Mouse (Mus musculus): ENCODE data around the gene Ank. TPM values are rescaled to one million over a fixed set of nuclear protein-coding genes. Genes with fewer than 3 reads are reported as not detected.

Ank gene
- polyA plus RNA-seq, 1 experiment from 2014 or later: 15.0 TPM

GRCm38 (mm10) chr15:27535681-27536080 is 69.2 kb downstream of the Ank start:
- H3K27me3 ChIP-seq (ENCODE audit: control insufficient read depth, insufficient read depth, low read length): no peaks in the 10 kb centered on the region
- DNase-seq: no peak
- H3K36me3 ChIP-seq (ENCODE audit: control insufficient read depth, insufficient read depth, low read length): no peaks in the 10 kb centered on the region
- H3K4me3 ChIP-seq (replicated peaks; ENCODE audit: low read depth, low read length): no peak overlapping the region
- H3K27ac ChIP-seq (replicated peaks; ENCODE audit: low read depth, low read length): no peak overlapping the region
- no peak overlapping the region for H3K9ac ChIP-seq (replicated peaks; ENCODE audit: low read length)
- H3K9me3 ChIP-seq (ENCODE audit: control insufficient read depth, low read length): no peaks in the 10 kb centered on the region
- no peaks in the 10 kb centered on the region for H3K4me1 ChIP-seq (ENCODE audit: control insufficient read depth, insufficient read depth, low read length)
- no peak for ATAC-seq (ENCODE audit: low FRiP score, low TSS enrichment)
- H3K4me2 ChIP-seq (ENCODE audit: low read length): no peak overlapping the region
- 83% methylated on average over 4 of the region's 4 CpGs for WGBS

- no peak overlapping the region for H3K27ac ChIP-seq (replicated peaks; ENCODE audit: low read depth, low read length)
- H3K27me3 ChIP-seq (ENCODE audit: control insufficient read depth, insufficient read depth, low read length): no peaks in the 10 kb centered on the region
- DNase-seq: no peak
- no peak overlapping the region for H3K4me2 ChIP-seq (ENCODE audit: low read length)
- H3K36me3 ChIP-seq (ENCODE audit: control insufficient read depth, insufficient read depth, low read length): no peaks in the 10 kb centered on the region
- no peaks in the 10 kb centered on the region for H3K4me1 ChIP-seq (ENCODE audit: control insufficient read depth, insufficient read depth, low read length)
- 94% methylated on average over 7 of the region's 7 CpGs for WGBS
- no peak overlapping the region for H3K9ac ChIP-seq (replicated peaks; ENCODE audit: low read length)
- no peak for ATAC-seq (ENCODE audit: low FRiP score, low TSS enrichment)
- H3K4me3 ChIP-seq (replicated peaks; ENCODE audit: low read depth, low read length): no peak overlapping the region
- no peaks in the 10 kb centered on the region for H3K9me3 ChIP-seq (ENCODE audit: control insufficient read depth, low read length)
These were observed 69.7 kb downstream of the Ank start for GRCm38 (mm10) chr15:27536186-27536585.

- DNase-seq (no peak), ATAC-seq (ENCODE audit: low FRiP score, low TSS enrichment) (no peak)
- Histone ChIP-seq H3K4me1 (ENCODE audit: control insufficient read depth, insufficient read depth, low read length) (no peaks in the 10 kb centered on the region), H3K27ac (replicated peaks; ENCODE audit: low read depth, low read length) (no peak overlapping the region), H3K27me3 (ENCODE audit: control insufficient read depth, insufficient read depth, low read length) (no peaks in the 10 kb centered on the region), H3K36me3 (ENCODE audit: control insufficient read depth, insufficient read depth, low read length) (no peaks in the 10 kb centered on the region), H3K4me3 (replicated peaks; ENCODE audit: low read depth, low read length) (no peak overlapping the region), H3K4me2 (ENCODE audit: low read length) (no peak overlapping the region), H3K9ac (replicated peaks; ENCODE audit: low read length) (no peak overlapping the region), H3K9me3 (ENCODE audit: control insufficient read depth, low read length) (no peaks in the 10 kb centered on the region)
- WGBS: 70% methylated on average over 5 of the region's 5 CpGs
These were observed 70.3 kb downstream of the Ank start for GRCm38 (mm10) chr15:27536771-27537170.

- ATAC-seq (ENCODE audit: low FRiP score, low TSS enrichment) (no peak), DNase-seq (no peak)
- Histone ChIP-seq H3K4me3 (replicated peaks; ENCODE audit: low read depth, low read length) (no peak overlapping the region), H3K9ac (replicated peaks; ENCODE audit: low read length) (no peak overlapping the region), H3K9me3 (ENCODE audit: control insufficient read depth, low read length) (no peaks in the 10 kb centered on the region), H3K27me3 (ENCODE audit: control insufficient read depth, insufficient read depth, low read length) (no peaks in the 10 kb centered on the region), H3K4me1 (ENCODE audit: control insufficient read depth, insufficient read depth, low read length) (no peaks in the 10 kb centered on the region), H3K27ac (replicated peaks; ENCODE audit: low read depth, low read length) (no peak overlapping the region), H3K36me3 (ENCODE audit: control insufficient read depth, insufficient read depth, low read length) (no peaks in the 10 kb centered on the region), H3K4me2 (ENCODE audit: low read length) (no peak overlapping the region)
- 76% methylated on average over 4 of the region's 4 CpGs for WGBS
These were observed 71.2 kb downstream of the Ank start for GRCm38 (mm10) chr15:27537519-27538223.

GRCm38 (mm10) chr15:27539745-27540144 is 73.3 kb downstream of the Ank start:
- H3K9ac ChIP-seq (replicated peaks; ENCODE audit: low read length): no peak overlapping the region
- no peak overlapping the region for H3K27ac ChIP-seq (replicated peaks; ENCODE audit: low read depth, low read length)
- H3K27me3 ChIP-seq (ENCODE audit: control insufficient read depth, insufficient read depth, low read length): no peaks in the 10 kb centered on the region
- H3K4me2 ChIP-seq (ENCODE audit: low read length): no peak overlapping the region
- no peaks in the 10 kb centered on the region for H3K4me1 ChIP-seq (ENCODE audit: control insufficient read depth, insufficient read depth, low read length)
- DNase-seq (no peak), ATAC-seq (ENCODE audit: low FRiP score, low TSS enrichment) (no peak)
- whole genome bisulfite sequencing: 89% methylated on average over 9 of the region's 9 CpGs
- no peak overlapping the region for H3K4me3 ChIP-seq (replicated peaks; ENCODE audit: low read depth, low read length)
- no peaks in the 10 kb centered on the region for H3K36me3 ChIP-seq (ENCODE audit: control insufficient read depth, insufficient read depth, low read length)
- H3K9me3 ChIP-seq (ENCODE audit: control insufficient read depth, low read length): no peaks in the 10 kb centered on the region

- H3K4me1 ChIP-seq (ENCODE audit: control insufficient read depth, insufficient read depth, low read length): no peaks in the 10 kb centered on the region
- DNase-seq (no peak), ATAC-seq (ENCODE audit: low FRiP score, low TSS enrichment) (no peak)
- no peaks in the 10 kb centered on the region for H3K36me3 ChIP-seq (ENCODE audit: control insufficient read depth, insufficient read depth, low read length)
- no peak overlapping the region for H3K27ac ChIP-seq (replicated peaks; ENCODE audit: low read depth, low read length)
- no peaks in the 10 kb centered on the region for H3K9me3 ChIP-seq (ENCODE audit: control insufficient read depth, low read length)
- H3K4me2 ChIP-seq (ENCODE audit: low read length): no peak overlapping the region
- no peak overlapping the region for H3K4me3 ChIP-seq (replicated peaks; ENCODE audit: low read depth, low read length)
- H3K9ac ChIP-seq (replicated peaks; ENCODE audit: low read length): no peak overlapping the region
- H3K27me3 ChIP-seq (ENCODE audit: control insufficient read depth, insufficient read depth, low read length): no peaks in the 10 kb centered on the region
- 83% methylated on average over 10 of the region's 10 CpGs for whole genome bisulfite sequencing
These were observed 78.7 kb downstream of the Ank start for GRCm38 (mm10) chr15:27545203-27545602.

GRCm38 (mm10) chr15:27548110-27548509 is 81.6 kb downstream of the Ank start:
- no peak for DNase-seq
- no peak overlapping the region for H3K4me3 ChIP-seq (replicated peaks; ENCODE audit: low read depth, low read length)
- no peaks in the 10 kb centered on the region for H3K4me1 ChIP-seq (ENCODE audit: control insufficient read depth, insufficient read depth, low read length)
- H3K9ac ChIP-seq (replicated peaks; ENCODE audit: low read length): no peak overlapping the region
- no peaks in the 10 kb centered on the region for H3K9me3 ChIP-seq (ENCODE audit: control insufficient read depth, low read length)
- WGBS: 94% methylated on average over 6 of the region's 6 CpGs
- H3K27me3 ChIP-seq (ENCODE audit: control insufficient read depth, insufficient read depth, low read length): no peaks in the 10 kb centered on the region
- no peak for ATAC-seq (ENCODE audit: low FRiP score, low TSS enrichment)
- H3K27ac ChIP-seq (replicated peaks; ENCODE audit: low read depth, low read length): no peak overlapping the region
- no peaks in the 10 kb centered on the region for H3K36me3 ChIP-seq (ENCODE audit: control insufficient read depth, insufficient read depth, low read length)
- no peak overlapping the region for H3K4me2 ChIP-seq (ENCODE audit: low read length)

GRCm38 (mm10) chr15:27549071-27549470 is 82.6 kb downstream of the Ank start:
- no peaks in the 10 kb centered on the region for H3K27me3 ChIP-seq (ENCODE audit: control insufficient read depth, insufficient read depth, low read length)
- WGBS: 90% methylated on average over 10 of the region's 10 CpGs
- no peaks in the 10 kb centered on the region for H3K9me3 ChIP-seq (ENCODE audit: control insufficient read depth, low read length)
- no peak overlapping the region for H3K4me2 ChIP-seq (ENCODE audit: low read length)
- no peak overlapping the region for H3K27ac ChIP-seq (replicated peaks; ENCODE audit: low read depth, low read length)
- no peak overlapping the region for H3K9ac ChIP-seq (replicated peaks; ENCODE audit: low read length)
- ATAC-seq (ENCODE audit: low FRiP score, low TSS enrichment) (no peak), DNase-seq (no peak)
- H3K4me1 ChIP-seq (ENCODE audit: control insufficient read depth, insufficient read depth, low read length): no peaks in the 10 kb centered on the region
- no peaks in the 10 kb centered on the region for H3K36me3 ChIP-seq (ENCODE audit: control insufficient read depth, insufficient read depth, low read length)
- no peak overlapping the region for H3K4me3 ChIP-seq (replicated peaks; ENCODE audit: low read depth, low read length)

- no peak for ATAC-seq (ENCODE audit: low FRiP score, low TSS enrichment)
These were observed 83.4 kb downstream of the Ank start for GRCm38 (mm10) chr15:27549878-27550277.

More at GRCm38 (mm10) chr15:27549878-27550277, 83.4 kb downstream of the Ank start:
- DNase-seq: peak; percentile 37
- H3K4me1 ChIP-seq (ENCODE audit: control insufficient read depth, insufficient read depth, low read length): no peaks in the 10 kb centered on the region
- no peak overlapping the region for H3K4me2 ChIP-seq (ENCODE audit: low read length)
- H3K27me3 ChIP-seq (ENCODE audit: control insufficient read depth, insufficient read depth, low read length): no peaks in the 10 kb centered on the region
- H3K36me3 ChIP-seq (ENCODE audit: control insufficient read depth, insufficient read depth, low read length): 0 out of 2 replicates have a peak, but pooled peaks cover 5% of the 10 kb centered on the region
- 45% methylated on average over 7 of the region's 7 CpGs for WGBS
- no peak overlapping the region for H3K9ac ChIP-seq (replicated peaks; ENCODE audit: low read length)
- no peak overlapping the region for H3K27ac ChIP-seq (replicated peaks; ENCODE audit: low read depth, low read length)
- H3K4me3 ChIP-seq (replicated peaks; ENCODE audit: low read depth, low read length): no peak overlapping the region
- H3K9me3 ChIP-seq (ENCODE audit: control insufficient read depth, low read length): no peaks in the 10 kb centered on the region
